Mouse (Mus musculus): ENCODE data around the gene Cep41. TPM values are rescaled to one million over a fixed set of nuclear protein-coding genes. Genes with fewer than 3 reads are reported as not detected.

Cep41 gene
- polyA plus RNA-seq, 1 experiment from 2014 or later, result 14.3 TPM

DNA sequence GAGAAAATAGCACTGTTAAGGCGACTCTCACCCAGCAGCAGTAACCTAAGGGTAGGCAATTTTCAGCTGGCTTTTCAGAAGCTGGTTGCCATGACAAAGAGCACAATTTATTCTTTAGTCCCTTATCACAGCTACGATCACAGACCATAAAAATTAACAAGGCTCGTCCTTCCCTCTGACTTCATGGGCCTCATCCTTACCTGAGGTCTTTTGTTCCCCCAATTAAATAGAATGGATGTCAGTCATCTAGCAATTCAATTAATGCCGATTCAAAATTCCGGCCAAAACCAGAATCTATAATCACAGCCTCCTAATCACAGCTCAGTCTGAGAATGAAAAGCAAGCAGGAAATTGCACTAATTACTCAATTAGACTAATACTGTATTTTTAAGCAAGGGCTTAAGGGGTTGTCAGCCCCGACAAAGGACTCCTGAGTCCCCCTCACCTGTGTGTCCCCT is 39.1 kb downstream of the Cep41 start:
- Histone ChIP-seq H3K4me2 (no peak overlapping the region), H3K9me3 (ENCODE audit: control insufficient read depth, low read length) (no peaks in the 10 kb centered on the region), H3K27me3 (replicated peaks; ENCODE audit: control insufficient read depth, insufficient read depth, low read length) (no peaks in the 10 kb centered on the region), H3K9ac (ENCODE audit: low read depth, low read length) (no peak overlapping the region), H3K27ac (ENCODE audit: low read depth, low read length) (no peak overlapping the region), H3K4me3 (ENCODE audit: low read depth, low read length) (no peak overlapping the region), H3K4me1 (replicated peaks; ENCODE audit: control insufficient read depth, insufficient read depth, low read length) (no peaks in the 10 kb centered on the region), H3K36me3 (ENCODE audit: control insufficient read depth, insufficient read depth, low read length) (no peaks in the 10 kb centered on the region; the same call in 1 of the 2 replicates)
- 80% methylated on average over 6 of the region's 6 CpGs for WGBS
- ATAC-seq (replicated peaks; ENCODE audit: low FRiP score) (no peak), DNase-seq (ENCODE audit: low spot score) (no peak)

DNA sequence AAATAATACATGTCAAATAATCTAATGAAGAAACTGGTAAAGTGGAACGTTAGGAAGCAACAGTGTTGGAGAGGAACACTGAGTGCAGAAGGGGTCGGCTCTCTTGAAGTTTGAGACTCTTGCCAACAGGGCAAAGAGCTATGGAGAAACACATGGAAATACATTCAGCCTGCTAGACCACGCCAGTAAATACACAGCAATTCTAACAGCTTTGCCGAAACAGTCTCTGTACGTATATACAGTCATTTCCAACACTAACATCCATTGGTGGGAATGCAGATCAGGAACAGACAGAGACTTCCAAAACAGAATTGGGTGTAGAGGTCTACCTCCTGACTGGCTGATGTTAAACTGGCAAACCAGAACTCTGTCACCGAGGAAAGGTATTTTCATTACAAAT is 40.0 kb downstream of the Cep41 start:
- H3K9me3 ChIP-seq (ENCODE audit: control insufficient read depth, low read length), result no peaks in the 10 kb centered on the region
- no peak overlapping the region for H3K27ac ChIP-seq (ENCODE audit: low read depth, low read length)
- no peak overlapping the region for H3K4me3 ChIP-seq (ENCODE audit: low read depth, low read length)
- no peak for ATAC-seq (replicated peaks; ENCODE audit: low FRiP score)
- no peak overlapping the region for H3K9ac ChIP-seq (ENCODE audit: low read depth, low read length)
- H3K4me1 ChIP-seq (replicated peaks; ENCODE audit: control insufficient read depth, insufficient read depth, low read length), result no peaks in the 10 kb centered on the region
- DNase-seq (ENCODE audit: low spot score), result no peak
- H3K36me3 ChIP-seq (ENCODE audit: control insufficient read depth, insufficient read depth, low read length), result no peaks in the 10 kb centered on the region; the same call in 1 of the 2 replicates
- WGBS, result 84% methylated on average over 6 of the region's 6 CpGs
- no peaks in the 10 kb centered on the region for H3K27me3 ChIP-seq (replicated peaks; ENCODE audit: control insufficient read depth, insufficient read depth, low read length)
- no peak overlapping the region for H3K4me2 ChIP-seq

DNA sequence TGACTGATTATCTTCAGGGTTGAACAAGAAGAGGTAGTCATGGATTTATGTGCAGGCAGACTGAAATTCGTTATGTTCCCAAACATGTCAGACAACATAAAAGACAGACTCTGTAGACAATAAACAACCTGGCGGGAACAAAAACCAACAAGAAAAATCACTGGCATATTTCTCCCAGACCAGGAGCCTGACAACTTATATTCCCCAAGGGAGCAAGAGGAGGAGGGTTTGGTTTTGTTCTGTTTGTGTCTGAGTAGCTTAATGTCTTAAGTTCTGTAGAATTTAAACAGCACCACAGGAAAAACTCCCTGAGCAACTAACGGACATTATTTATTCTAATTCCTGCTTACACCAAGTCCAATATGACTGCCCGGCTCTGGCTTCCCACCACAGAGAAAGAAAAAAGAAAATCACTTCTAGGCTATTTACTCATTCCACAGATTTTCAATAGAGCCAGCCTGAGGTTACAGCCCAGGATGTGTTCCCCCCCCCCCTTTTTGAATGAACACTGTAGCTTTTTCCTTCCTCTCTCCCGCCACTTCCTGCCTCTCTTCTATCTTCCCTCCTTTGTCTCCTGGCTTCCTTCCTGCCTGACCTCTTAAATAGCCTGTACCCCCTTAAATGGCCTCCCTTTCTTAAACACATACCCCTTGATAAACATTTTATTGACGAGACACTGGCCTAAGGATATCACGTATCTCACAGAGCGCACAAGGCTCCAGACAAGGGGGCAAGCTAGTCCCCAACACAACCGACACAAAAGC is 40.9 kb downstream of the Cep41 start:
- DNase-seq (ENCODE audit: low spot score) (no peak), ATAC-seq (replicated peaks; ENCODE audit: low FRiP score) (no peak)
- 46% methylated on average over 9 of the region's 9 CpGs for whole genome bisulfite sequencing
- Histone ChIP-seq H3K27me3 (replicated peaks; ENCODE audit: control insufficient read depth, insufficient read depth, low read length) (no peaks in the 10 kb centered on the region), H3K27ac (ENCODE audit: low read depth, low read length) (0 out of 2 replicates have a peak overlapping the region, but pooled peaks have one; percentile 19), H3K36me3 (ENCODE audit: control insufficient read depth, insufficient read depth, low read length) (no peaks in the 10 kb centered on the region), H3K9ac (ENCODE audit: low read depth, low read length) (no peak overlapping the region), H3K9me3 (ENCODE audit: control insufficient read depth, low read length) (no peaks in the 10 kb centered on the region), H3K4me1 (replicated peaks; ENCODE audit: control insufficient read depth, insufficient read depth, low read length) (no peaks in the 10 kb centered on the region), H3K4me2 (no peak overlapping the region), H3K4me3 (ENCODE audit: low read depth, low read length) (no peak overlapping the region)

DNA sequence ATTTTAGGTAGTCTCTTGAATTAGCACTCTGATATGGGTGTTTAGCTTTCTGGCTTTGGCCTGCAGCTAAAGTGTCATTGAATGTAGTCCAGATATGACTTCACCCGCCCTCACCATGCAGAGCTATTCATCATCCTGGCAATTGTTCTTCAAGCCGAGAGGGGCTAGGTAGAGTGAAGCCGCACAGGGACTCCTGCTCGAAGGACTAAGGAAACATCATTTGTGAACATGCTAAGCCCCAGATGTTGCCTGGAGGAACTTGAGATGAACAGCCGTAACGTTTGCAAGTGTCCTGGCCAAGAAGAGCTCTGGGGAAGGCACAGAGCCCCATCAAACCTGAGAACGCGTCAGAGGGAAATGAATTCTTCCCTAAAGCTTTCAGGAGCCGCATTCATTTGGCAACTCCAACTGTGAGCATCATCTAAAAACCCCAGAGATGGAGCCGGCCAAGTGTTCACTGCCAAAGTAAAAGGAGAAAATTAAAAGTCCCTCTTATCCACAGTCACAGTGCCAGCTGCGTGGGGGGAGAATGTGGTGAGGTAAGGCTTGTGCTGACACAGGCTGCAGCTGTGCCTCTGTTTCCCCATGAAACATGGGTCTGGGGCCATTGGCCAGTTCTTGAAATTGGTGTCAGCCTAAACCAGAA is 43.8 kb downstream of the Cep41 start:
- Histone ChIP-seq H3K9ac (ENCODE audit: low read depth, low read length) (no peak overlapping the region), H3K27me3 (replicated peaks; ENCODE audit: control insufficient read depth, insufficient read depth, low read length) (no peaks in the 10 kb centered on the region), H3K36me3 (ENCODE audit: control insufficient read depth, insufficient read depth, low read length) (no peaks in the 10 kb centered on the region), H3K4me2 (no peak overlapping the region), H3K9me3 (ENCODE audit: control insufficient read depth, low read length) (no peaks in the 10 kb centered on the region), H3K4me1 (replicated peaks; ENCODE audit: control insufficient read depth, insufficient read depth, low read length) (no peaks in the 10 kb centered on the region), H3K4me3 (ENCODE audit: low read depth, low read length) (no peak overlapping the region), H3K27ac (ENCODE audit: low read depth, low read length) (no peak overlapping the region)
- 84% methylated on average over 11 of the region's 11 CpGs for WGBS
- no peak for DNase-seq (ENCODE audit: low spot score)
- no peak for ATAC-seq (replicated peaks; ENCODE audit: low FRiP score)

DNA sequence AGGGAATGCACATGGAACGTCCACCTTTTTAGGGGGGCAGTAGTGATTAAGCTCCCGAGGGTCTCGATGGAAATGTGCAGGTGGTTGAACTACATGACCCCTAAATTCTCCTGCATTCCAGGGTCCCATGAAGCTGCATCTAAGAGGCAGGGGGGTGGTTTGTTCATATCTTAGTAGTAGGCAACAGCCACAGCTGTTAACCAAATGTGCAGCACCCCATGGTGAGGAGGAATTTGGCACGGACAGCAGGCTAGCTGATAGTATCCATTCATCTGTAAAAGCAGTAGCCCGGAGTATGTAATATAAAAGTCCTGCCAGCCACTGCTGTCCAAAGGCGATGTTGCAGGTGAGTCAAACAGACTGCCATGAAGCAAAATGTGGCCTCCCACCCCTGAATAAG is 48.2 kb downstream of the Cep41 start:
- Histone ChIP-seq H3K4me3 (ENCODE audit: low read depth, low read length) (no peak overlapping the region), H3K9me3 (ENCODE audit: control insufficient read depth, low read length) (no peaks in the 10 kb centered on the region), H3K4me1 (replicated peaks; ENCODE audit: control insufficient read depth, insufficient read depth, low read length) (peaks cover 7% of the 10 kb centered on the region), H3K27me3 (replicated peaks; ENCODE audit: control insufficient read depth, insufficient read depth, low read length) (no peaks in the 10 kb centered on the region), H3K4me2 (no peak overlapping the region), H3K9ac (ENCODE audit: low read depth, low read length) (no peak overlapping the region), H3K36me3 (ENCODE audit: control insufficient read depth, insufficient read depth, low read length) (no peaks in the 10 kb centered on the region), H3K27ac (ENCODE audit: low read depth, low read length) (no peak overlapping the region)
- WGBS, result 75% methylated on average over 6 of the region's 6 CpGs
- no peak for ATAC-seq (replicated peaks; ENCODE audit: low FRiP score)
- no peak for DNase-seq (ENCODE audit: low spot score)

DNA sequence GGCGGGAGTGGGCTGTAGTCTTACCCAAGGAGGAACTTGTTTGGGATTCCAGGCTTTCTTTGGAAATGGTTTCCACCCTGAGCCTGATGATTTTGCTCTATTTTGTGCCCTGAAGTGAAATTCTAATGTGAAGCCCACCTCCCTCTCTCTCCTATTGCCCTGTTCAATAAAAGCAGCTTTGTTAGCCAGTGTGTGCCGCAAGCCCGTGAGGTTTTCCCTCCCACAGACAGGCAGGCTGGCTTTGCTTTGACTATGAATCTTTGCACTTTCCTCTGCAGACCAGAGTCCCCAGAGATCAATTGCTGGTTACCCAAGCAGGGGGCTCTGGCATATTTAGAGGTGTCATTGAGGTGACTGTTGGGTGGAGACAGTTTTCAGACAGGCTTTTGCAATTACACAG is 49.1 kb downstream of the Cep41 start:
- Histone ChIP-seq H3K27ac (ENCODE audit: low read depth, low read length) (no peak overlapping the region), H3K9me3 (ENCODE audit: control insufficient read depth, low read length) (no peaks in the 10 kb centered on the region), H3K9ac (ENCODE audit: low read depth, low read length) (no peak overlapping the region), H3K27me3 (replicated peaks; ENCODE audit: control insufficient read depth, insufficient read depth, low read length) (no peaks in the 10 kb centered on the region), H3K4me2 (no peak overlapping the region), H3K4me1 (replicated peaks; ENCODE audit: control insufficient read depth, insufficient read depth, low read length) (peaks cover 7% of the 10 kb centered on the region), H3K36me3 (ENCODE audit: control insufficient read depth, insufficient read depth, low read length) (no peaks in the 10 kb centered on the region), H3K4me3 (ENCODE audit: low read depth, low read length) (no peak overlapping the region)
- DNase-seq (ENCODE audit: low spot score), result no peak
- 78% methylated on average over 3 of the region's 3 CpGs for WGBS
- no peak for ATAC-seq (replicated peaks; ENCODE audit: low FRiP score)

DNA sequence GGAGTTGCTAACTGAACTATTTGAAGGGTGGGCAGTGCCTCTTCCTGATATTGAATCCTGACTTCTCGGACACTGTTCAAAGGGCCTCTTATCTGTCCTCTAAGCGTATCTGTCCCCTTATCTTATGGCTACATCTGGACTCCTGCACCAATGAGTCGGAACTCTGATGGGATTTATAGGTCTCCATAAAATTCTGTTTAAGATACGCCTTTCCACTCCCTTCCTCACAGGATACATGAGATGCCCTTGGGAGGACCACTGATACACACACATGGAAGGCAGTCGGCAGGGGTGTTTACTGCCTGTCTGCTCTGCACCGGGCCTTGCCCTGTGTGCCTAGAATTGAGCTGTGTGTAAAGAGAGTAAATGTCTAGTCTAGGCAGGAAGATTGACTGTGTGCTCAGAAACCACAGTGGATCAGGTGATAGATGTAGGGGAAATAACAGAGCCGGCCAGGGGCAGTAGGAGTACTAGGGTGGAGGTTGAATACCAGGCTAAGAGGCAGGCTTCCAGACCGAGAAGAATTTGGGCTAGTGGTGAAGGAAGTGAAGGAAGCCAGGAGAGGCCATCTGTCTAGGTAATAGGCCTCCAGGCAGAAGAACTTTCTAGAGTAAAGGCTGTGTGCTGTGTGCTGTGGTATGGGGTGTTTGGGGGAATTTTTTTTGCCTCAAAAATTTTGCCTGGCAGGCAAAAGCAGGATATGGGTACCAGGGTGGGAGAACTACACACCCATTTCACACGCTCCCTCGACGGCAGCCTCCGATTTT is 49.7 kb downstream of the Cep41 start:
- Histone ChIP-seq H3K27ac (ENCODE audit: low read depth, low read length) (no peak overlapping the region), H3K9ac (ENCODE audit: low read depth, low read length) (no peak overlapping the region), H3K9me3 (ENCODE audit: control insufficient read depth, low read length) (no peaks in the 10 kb centered on the region), H3K36me3 (ENCODE audit: control insufficient read depth, insufficient read depth, low read length) (no peaks in the 10 kb centered on the region), H3K27me3 (replicated peaks; ENCODE audit: control insufficient read depth, insufficient read depth, low read length) (no peaks in the 10 kb centered on the region), H3K4me1 (replicated peaks; ENCODE audit: control insufficient read depth, insufficient read depth, low read length) (peaks cover 11% of the 10 kb centered on the region), H3K4me3 (ENCODE audit: low read depth, low read length) (no peak overlapping the region), H3K4me2 (no peak overlapping the region)
- DNase-seq (ENCODE audit: low spot score) (no peak), ATAC-seq (replicated peaks; ENCODE audit: low FRiP score) (no peak)
- WGBS, result 52% methylated on average over 12 of the region's 12 CpGs

DNA sequence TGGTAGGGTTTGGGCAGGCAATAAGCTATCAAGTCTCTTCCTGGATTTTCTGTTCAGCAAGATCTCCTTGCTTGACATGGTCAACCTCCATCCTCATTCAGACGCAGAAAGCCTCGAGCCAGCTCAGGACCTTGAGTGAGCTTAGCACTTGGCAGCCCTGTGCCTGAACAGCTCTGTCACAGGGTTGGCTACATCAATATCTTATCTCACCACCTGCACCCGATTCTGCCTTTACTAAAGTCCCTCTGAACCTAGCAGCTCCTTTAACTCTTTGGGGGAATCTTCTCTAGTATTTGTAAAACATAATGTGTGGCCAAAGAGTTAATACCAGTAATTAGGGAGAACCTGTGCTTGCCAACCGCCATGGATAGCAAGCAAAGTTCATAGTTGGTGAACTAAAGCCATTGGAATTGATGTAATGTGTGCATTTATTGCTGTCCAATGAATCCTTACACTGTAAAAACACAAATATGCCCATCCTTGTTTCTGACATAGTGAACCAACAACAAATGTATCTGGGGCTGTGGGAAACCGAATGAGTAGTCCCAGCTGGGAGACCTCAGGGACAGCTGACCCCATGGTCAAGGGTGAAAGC is 54.8 kb downstream of the Cep41 start, which contains the start of gene Cpa1:
Gene Cpa1, plus strand, starts transcription at position 545 of the 595 bp plus-strand sequence.
- H3K9ac ChIP-seq (ENCODE audit: low read depth, low read length), result no peak within 1 kb of the TSS
- H3K4me2 ChIP-seq, result no peak within 1 kb of the TSS
- H3K4me3 ChIP-seq (ENCODE audit: low read depth, low read length), result no peak within 1 kb of the TSS
- no peaks in the 10 kb centered on the region for H3K9me3 ChIP-seq (ENCODE audit: control insufficient read depth, low read length)
- 0 out of 2 replicates have a peak, but pooled peaks have one; percentile 43 for ATAC-seq (replicated peaks; ENCODE audit: low FRiP score)
- H3K27me3 ChIP-seq (replicated peaks; ENCODE audit: control insufficient read depth, insufficient read depth, low read length), result no peaks in the 10 kb centered on the region
- H3K36me3 ChIP-seq (ENCODE audit: control insufficient read depth, insufficient read depth, low read length), result no peaks in the 10 kb centered on the region
- H3K27ac ChIP-seq (ENCODE audit: low read depth, low read length), result no peak within 1 kb of the TSS
- no peak for DNase-seq (ENCODE audit: low spot score)
- H3K4me1 ChIP-seq (replicated peaks; ENCODE audit: control insufficient read depth, insufficient read depth, low read length), result peaks cover 18% of the 10 kb centered on the region
- 45% methylated on average over 5 of the region's 5 CpGs for WGBS
